Mouse (Mus musculus): Measurements from ENCODE around the gene Ptprm. TPM values are rescaled to one million over a fixed set of nuclear protein-coding genes. Genes with fewer than 3 reads are reported as not detected.

Ptprm gene
- total RNA-seq, 2 experiments from 2014 or later, result 20.0 to 24.5 TPM

DNA sequence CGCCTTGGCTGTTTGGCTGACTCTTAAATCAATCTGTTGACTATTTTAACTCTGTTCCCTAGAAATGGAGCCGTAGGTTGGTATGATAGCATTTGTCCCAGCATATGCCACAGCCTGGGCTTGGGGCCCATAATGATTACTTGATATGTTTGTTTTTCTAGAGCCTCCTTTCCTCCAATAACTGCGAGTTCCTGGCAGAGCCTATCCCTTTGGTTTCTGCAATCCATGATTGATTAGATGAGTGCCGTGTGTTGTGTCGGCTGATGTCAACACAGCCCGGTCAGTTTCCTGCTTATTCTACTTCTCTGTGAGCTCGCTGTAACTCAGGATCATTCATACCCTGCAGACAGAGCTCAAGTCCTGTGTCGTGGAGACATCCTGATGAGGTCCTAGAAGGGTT lies 194.6 kb downstream of the Ptprm start:
- no peak for DNase-seq (ENCODE audit: extremely low spot score in 1 of 2, low spot score in 1 of 2)

DNA sequence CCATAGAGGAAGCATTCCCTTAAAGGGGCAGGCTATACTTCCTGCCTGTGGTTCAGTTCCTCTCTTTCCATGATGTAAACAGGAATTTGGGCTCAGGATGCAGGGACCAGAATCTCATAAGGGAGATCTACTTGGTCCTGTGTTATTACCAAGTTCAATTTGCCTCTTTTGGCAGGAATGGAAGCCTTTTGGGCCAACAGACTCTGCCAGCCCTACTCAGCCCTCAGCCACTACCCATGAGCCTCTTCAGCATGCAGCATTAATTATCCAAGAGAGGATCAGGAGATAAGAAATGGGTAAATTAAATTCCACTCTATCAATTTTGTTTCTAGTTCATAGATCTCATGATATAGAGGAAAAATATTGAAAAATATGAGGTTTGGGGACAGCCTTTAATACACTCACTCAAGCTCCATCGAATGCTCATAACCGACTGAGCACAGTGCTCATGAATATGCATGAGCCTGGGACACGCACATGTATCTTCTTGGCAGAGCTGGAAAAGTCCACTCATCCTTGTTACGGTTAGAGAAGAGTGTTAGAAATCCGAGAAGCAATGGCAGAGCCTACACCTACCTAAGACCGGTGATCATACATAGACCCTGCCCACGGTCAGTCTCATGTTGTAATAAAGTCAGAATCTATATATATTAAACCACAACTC lies 197.0 kb downstream of the Ptprm start:
- no peak for DNase-seq (ENCODE audit: extremely low spot score in 1 of 2, low spot score in 1 of 2)

DNA sequence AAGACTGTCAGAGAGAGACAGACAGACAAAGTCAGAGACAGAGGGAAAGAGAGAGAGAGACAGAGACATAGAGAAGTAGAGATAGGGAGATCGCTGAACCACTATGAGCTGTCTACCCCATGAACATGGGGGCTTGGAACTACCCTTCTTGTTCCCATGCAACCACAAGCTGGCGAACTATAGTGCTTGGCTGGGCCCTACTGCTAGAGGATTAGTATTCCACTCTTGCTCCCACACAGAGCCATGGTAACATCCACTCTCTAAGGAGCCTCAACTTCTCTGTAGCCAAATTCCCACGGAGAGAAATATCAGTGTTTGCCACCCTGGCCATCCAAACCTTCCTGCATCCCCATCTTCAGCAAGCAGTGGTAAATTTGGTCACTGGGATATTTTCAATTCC lies 202.0 kb downstream of the Ptprm start:
- no peak for DNase-seq (ENCODE audit: extremely low spot score in 1 of 2, low spot score in 1 of 2)

DNA sequence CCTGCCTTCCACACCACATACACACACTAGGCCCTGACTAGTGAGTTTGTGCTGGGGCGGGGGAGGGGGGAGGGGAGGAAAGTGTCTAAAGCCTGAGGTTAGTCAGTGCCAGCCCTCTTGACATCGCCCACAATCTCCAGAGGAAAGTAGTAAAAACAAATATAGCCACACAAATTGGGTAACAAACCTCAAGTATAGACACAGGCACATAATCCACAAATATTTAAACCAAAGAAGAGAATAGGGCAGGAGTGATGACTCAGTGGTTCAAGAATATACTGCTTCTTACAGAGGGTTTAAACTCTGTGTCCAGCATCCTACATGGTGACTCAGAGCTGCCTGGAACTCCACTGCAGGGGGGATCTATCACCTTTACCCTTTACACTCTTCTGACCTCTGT lies 203.8 kb downstream of the Ptprm start:
- DNase-seq (ENCODE audit: extremely low spot score in 1 of 2, low spot score in 1 of 2), result no peak

DNA sequence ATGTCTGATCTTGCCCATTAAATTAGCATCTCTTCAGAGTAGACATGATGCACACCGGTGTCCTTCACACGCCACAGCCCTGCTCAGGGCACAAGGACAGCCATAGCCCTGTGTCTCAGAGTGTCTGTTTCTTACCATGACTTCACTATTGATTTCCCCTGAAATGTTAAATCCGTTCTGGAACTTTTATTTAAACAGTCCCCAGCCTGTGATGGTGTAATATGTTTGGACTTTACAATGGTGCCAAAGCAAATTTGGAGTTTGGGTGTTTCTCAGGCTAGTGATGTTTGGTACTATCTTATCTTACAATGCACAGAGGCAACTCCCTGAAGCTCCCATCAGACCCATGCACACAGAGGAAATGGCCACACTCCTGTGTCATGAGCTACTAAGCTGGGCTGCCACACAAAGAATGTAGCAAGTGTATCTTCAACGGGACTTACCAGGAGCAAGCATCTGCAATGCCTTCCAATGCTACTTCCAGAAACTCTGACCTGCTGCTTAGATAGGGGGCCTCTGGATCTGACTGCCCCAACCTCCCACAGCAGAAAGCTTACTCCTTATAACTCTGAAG lies 212.0 kb downstream of the Ptprm start:
- no peak for DNase-seq (ENCODE audit: extremely low spot score in 1 of 2, low spot score in 1 of 2)

DNA sequence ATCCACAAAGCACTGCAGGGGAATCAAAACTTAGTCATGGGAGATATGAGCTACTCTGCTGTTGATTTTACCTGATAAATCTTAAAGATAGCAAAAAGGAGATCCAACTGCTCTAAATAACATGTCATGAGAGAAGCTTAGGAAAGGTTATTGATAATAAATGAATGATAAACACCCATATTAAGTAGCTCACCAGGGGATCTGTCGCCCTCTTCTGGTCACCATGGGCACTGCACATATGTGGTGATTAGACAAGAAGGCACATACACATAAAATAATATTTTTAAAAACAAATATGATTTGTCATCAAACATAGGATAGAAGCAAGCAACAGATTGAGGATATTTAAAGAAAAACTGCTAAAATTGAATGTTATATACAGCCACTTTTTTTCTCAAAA lies 213.8 kb downstream of the Ptprm start:
- peak in 1 of 2 experiments; percentile 51 for DNase-seq (ENCODE audit: extremely low spot score in 1 of 2, low spot score in 1 of 2)

DNA sequence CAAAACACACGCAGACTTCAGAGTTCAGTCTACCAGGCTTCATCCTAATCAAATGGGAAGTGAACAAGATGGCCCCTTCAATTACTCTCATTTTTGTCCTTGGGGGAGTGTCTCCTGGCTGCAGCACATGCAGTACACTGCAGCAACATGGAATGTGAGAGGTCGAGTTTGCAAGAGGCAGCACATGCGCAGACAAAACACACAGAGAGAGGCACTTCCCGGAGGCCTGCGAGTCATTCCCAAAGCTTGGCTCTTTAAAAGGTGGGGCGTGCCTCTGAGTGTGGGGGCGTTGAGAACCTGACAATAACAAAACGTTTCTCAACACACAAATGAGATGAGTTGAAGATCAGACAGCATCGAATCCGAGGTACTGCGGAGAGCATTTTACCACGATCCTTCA lies 215.3 kb downstream of the Ptprm start:
- DNase-seq (ENCODE audit: extremely low spot score in 1 of 2, low spot score in 1 of 2), result no peak

DNA sequence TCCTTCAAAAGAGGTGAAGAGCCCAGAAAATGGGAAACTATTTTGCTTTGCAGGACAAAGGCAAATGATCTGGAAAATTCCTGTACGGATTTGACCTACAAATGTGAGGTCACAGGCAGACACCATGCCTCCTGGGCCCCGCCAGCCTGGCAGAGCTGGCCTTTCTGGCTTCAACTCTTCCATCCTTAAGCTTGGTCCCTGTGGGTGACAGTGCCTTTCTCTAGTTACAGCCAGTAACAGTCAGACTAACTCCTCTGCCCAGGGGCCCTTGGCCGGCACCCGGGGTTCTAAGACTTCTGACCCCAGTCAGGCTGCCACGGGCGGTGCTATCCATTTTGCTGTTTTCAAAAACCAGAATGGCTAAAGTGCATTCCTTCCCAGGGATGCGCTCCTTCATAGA lies 217.4 kb downstream of the Ptprm start:
- no peak for DNase-seq (ENCODE audit: extremely low spot score in 1 of 2, low spot score in 1 of 2)

DNA sequence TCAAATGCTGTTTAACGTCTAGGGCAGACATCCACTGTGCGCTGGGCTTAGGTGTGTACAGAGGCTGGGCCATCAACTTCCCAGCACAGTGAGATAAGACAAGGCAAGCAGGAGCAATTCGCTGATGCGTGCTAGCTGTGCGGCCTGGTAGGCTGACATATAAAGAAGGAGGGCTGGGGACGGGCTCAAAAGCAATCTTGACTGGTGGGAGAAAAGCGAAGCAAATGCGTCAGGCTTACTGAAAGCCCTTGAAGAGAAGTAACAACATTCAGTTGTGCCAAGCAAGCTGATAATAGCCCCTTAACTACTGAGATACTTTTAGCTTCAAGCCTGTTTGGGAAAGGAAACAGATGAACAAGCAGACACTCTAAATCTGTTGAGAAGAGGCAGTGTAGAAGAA lies 217.8 kb downstream of the Ptprm start:
- DNase-seq (ENCODE audit: extremely low spot score in 1 of 2, low spot score in 1 of 2), result peak in 1 of 2 experiments; percentile 5

DNA sequence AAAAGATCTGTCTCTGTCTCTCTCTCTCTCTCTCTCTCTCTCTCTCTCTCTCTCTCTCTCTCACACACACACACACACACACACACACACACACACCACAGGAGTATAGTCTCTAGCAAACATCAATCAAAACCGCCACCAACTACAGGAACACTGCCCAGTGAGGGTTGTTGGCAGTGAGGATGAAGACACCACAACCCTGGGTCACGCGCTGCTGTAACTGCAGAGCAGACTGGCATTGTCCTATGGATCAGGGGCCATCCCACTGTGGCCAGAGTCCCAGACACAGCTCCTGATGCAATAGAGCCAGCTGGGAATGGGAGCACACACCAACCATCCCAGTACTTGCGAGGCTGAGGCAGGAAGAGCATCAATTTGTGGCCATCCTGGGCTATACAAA lies 220.0 kb downstream of the Ptprm start:
- no peak for DNase-seq (ENCODE audit: extremely low spot score in 1 of 2, low spot score in 1 of 2)

DNA sequence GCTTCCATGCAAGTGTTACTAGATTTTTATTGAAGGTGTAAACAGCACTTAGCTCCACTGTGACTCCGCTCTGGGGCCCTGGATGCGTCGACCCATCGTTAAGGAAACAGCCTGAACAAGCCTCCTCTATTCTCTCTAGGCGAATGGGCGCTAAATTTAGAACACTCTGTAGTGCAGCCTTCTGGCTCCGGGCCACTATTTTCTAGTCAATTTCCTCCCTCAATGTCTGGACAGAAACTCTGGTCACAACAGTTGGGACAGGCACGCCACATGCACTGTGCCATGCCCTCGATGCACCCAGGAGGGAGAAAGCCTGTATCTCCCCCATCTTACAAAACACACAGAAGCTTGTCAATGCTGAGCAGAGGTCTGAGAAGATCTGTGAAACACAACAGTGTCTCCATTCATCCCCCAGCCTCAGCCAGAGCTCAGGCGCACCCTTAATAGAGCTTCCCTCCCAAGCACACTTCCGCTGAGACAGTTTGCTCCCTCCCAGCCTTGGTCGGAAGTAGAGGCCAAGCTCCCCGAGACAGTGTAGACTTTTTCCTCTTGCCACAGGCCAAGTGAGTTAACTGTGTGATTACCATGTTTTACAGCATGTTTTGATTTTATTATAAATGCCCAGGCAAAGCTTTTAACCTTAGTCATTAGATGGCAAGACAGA lies 220.7 kb downstream of the Ptprm start:
- DNase-seq (ENCODE audit: extremely low spot score in 1 of 2, low spot score in 1 of 2), result peak in 1 of 2 experiments; percentile 22

DNA sequence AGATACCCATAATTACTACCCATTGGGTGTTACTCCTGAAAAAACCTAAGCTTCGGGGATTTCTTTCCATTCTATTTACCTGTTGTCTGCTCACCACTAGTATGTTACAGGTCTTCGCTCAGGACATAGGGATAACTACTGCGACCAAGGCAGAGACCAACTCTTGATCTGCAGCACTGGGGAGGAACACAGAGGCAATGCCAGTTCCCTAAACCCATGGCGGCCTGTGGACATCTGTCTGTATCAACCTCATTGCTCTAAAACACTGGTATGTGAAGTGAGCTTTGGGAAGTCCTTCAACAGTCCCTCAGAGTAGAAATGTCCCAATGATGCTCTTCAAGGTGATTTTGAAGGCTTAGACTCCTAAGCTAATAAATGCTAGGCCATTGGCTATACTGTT lies 221.2 kb downstream of the Ptprm start:
- DNase-seq (ENCODE audit: extremely low spot score in 1 of 2, low spot score in 1 of 2), result no peak

DNA sequence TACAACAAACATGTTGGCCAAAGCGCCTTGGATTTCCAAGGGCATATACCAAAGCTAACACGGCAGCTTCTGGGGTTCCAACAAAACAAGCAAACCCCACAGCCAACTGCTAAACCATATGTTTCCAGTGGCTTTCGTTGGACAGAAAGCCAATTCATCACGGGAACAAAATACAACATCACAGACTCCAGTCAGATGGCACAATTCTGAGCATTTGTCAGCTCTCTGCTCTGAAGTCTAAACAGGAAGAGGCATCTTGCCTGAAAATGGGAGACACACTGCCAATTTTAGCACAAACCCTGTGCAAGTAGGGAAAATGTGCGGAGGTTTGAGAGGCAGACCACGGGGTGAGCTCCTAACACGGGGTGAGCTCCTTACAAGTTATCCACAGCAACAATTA lies 226.7 kb downstream of the Ptprm start:
- peak in 1 of 2 experiments; percentile 8 for DNase-seq (ENCODE audit: extremely low spot score in 1 of 2, low spot score in 1 of 2)

DNA sequence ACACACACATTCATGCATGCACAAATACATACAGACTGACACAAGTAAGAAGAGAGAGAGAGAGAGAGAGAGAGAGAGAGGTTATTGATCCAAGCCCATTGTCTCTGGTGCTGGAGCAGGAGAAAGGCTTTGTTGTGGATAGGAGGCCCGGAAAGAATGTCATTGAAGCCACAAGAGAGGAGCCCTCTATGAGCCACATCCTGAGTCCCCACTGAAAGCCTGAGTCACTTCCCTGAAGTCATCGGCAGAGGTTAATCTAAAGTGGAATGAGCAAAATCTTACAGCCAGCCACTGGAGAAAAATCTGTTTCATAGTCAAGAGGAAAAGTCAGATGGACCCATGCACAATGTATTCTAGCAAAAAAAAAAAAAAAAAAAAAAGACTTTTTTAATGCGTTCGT lies 228.7 kb downstream of the Ptprm start:
- DNase-seq (ENCODE audit: extremely low spot score in 1 of 2, low spot score in 1 of 2), result no peak

DNA sequence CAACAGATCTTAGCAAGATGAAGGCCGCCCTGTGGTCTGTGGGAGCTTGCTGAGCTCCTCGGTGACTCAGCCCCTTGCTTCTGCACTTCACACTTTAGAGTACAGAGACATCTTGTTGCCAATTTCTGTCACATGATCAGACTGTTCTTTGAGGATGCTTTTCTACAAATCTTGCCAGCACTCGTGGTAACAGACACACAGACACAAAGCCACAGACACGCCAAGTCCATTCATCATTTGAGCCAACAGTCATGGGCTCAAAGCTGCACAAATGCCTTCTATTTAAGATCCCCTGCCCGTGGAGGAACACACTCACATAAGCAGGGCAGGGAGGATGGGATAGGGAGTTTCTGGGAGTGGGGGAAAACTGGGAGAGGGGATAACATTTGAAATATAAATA lies 230.0 kb downstream of the Ptprm start:
- no peak for DNase-seq (ENCODE audit: extremely low spot score in 1 of 2, low spot score in 1 of 2)

DNA sequence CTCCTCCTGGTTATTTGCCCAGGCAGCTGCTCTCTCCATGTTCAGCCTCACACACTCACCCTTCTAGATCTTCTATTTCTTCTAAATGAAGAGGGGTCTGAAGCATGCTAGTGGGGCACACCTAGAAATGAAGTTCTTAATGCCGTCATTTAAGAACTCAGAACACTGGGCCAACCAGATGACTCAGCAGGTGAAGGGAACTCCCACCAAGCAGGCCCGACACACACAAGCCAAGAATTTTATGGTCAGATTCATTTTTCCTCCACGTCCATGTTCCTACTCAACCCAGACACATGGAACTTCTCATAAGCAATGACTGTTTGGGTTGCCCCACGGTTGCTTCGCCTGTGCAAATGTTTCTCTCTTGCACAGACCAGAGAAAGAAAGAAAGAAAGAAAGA lies 230.5 kb downstream of the Ptprm start:
- no peak for DNase-seq (ENCODE audit: extremely low spot score in 1 of 2, low spot score in 1 of 2)

DNA sequence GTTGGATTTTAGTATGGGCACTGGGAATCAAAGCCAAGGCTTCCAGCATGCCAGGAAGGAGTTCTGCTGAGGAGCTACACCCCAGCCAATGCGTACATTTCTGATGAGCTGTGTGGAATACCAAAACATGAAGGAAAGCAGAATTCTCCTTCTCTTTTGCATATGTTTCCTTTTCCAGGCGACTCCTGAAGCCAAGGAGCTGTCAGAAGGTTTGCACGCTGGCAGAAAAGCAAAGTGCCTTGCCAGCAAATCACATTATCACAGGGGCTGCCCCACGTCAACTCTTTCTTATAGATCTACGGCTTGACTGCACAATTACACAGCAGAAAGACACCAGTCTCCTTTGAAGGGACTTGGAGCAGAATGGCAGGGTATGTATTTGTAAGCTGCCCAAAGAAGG lies 233.4 kb downstream of the Ptprm start:
- DNase-seq (ENCODE audit: extremely low spot score in 1 of 2, low spot score in 1 of 2), result no peak

DNA sequence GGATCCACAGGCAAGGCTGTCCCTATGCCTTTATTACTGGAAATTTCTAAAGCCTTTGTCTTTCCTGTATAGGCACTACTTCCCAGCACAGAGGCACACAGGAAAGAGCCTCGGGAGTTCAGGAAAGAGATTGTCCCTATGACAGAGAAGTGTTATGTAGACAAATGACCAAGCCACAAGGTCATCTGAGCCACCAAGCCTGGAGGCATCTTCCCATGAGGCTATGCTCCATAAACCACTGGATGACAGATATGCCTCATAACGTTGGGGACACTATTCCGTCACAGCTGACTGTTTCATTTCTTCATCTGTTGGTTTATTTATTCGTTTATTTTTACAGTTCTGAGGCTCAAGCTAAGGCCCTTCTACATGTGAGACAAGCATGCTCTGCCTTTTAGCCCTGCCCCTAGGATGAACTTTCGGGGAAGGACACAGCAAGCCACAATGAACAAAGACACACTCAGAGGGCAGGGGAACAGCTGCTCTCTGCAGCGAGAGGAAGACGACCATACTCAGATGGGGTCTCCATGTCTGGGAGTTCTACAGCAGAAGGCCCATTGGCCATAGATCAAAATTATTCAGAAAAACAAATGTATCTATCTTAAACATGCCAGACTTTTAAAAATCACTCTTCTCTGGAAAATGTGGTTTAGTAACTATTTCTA lies 235.4 kb downstream of the Ptprm start:
- no peak for DNase-seq (ENCODE audit: extremely low spot score in 1 of 2, low spot score in 1 of 2)

DNA sequence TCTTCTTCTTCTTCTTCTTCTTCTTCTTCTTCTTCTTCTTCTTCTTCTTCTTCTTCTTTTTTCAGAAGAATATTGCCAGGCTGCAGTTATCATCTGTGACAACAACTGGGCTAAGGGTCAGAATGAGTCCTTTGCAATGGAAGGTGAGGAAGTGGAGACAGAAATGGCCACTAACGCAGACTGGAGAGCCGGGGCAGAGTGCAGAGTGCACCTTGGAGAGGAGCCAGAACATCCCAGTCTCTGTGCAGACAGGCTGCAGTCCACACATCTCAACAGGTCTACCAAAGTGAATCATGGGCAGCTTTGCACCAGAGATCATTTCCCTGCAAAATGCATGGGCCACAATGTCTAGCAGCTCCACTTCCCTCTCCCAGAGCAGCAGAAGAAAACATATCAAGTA lies 239.4 kb downstream of the Ptprm start:
- DNase-seq (ENCODE audit: extremely low spot score in 1 of 2, low spot score in 1 of 2), result no peak

DNA sequence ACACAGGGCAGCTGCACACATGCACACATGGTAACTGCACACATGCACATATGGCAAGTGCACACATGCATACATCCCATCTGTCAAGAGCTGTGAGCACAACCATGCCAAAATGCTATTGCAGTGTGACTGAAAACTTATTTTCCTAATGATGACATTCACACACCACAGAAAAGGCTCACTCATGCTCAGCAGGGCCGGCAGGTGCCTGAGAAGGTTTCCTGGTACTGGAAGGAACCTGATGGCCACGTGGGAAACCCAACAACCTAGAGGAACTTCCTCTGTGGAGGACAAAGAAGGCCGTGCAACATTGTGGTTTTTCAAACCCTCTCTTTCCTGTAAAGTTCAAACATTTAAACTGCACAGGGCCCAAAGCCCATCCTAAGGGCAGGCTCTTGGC lies 241.6 kb downstream of the Ptprm start:
- no peak for DNase-seq (ENCODE audit: extremely low spot score in 1 of 2, low spot score in 1 of 2)

DNA sequence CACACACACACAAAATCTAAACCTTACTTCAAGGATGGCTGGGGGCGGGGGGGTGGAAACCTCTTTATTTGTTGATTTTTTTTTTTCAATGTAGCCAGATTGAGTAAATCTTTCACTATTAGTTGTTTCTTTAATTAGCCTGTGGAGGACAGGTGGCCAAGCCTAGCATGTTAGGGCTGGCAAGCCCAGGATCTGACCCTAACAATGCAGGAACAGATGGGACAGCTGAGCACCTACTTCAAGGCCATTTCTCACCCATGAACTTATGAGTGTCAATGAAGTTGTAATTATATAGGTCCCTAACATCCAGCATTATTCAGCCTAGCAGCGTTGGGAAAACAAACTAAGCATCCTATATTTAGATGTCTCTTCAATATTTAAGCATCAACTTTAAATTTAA lies 248.1 kb downstream of the Ptprm start:
- DNase-seq (ENCODE audit: extremely low spot score in 1 of 2, low spot score in 1 of 2), result no peak

DNA sequence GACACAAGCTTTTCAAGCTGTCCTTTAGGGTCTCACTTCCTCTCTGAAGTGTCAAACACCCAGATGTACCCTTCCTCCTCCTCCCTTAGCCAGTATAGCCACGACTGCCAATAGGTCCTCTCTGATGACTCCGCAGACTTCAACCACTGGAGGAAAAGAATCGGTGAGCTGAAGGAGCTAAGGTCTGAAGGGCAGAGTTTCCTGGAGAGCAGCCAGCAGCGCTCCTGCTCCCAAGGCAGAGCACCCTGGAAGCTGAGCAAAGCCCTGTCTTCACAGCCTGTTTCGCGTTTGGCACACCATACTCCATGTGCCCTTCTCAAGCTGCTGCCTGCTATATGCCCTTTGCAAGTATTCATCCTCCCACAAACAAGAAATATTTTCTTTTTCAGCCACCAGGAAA lies 252.2 kb downstream of the Ptprm start:
- DNase-seq (ENCODE audit: extremely low spot score in 1 of 2, low spot score in 1 of 2), result no peak

Data from layer of hippocampus, postnatal 25 days (tissue).